Mouse (Mus musculus): Measurements from ENCODE around the gene Nfkbil1. TPM values are rescaled to one million over a fixed set of nuclear protein-coding genes. Genes with fewer than 3 reads are reported as not detected.

Gene Nfkbil1
- polyA plus RNA-seq, 1 experiment from 2014 or later, result 11.0 TPM

- Histone ChIP-seq H3K27ac (ENCODE audit: low read length) (no peak overlapping the region), H3K4me1 (replicated peaks; ENCODE audit: control insufficient read depth, insufficient read depth, low read length) (peaks cover 7% of the 10 kb centered on the region), H3K27me3 (ENCODE audit: control insufficient read depth, insufficient read depth, low read depth, low read length) (peaks cover 2% of the 10 kb centered on the region; the same call in 1 of the 2 replicates), H3K4me2 (ENCODE audit: low read depth, low read length) (no peak overlapping the region), H3K4me3 (ENCODE audit: low read length) (no peak overlapping the region), H3K9ac (ENCODE audit: low read length) (no peak overlapping the region), H3K9me3 (ENCODE audit: control insufficient read depth, low read length) (no peaks in the 10 kb centered on the region), H3K36me3 (ENCODE audit: control insufficient read depth, insufficient read depth, low read length) (peaks cover 27% of the 10 kb centered on the region)
- no peak for ATAC-seq (ENCODE audit: low read depth)
- 49% methylated on average over 4 of the region's 4 CpGs for WGBS
These were observed 20.1 kb upstream of the Nfkbil1 start for GRCm38 (mm10) chr17:35255704-35256103.

DNA sequence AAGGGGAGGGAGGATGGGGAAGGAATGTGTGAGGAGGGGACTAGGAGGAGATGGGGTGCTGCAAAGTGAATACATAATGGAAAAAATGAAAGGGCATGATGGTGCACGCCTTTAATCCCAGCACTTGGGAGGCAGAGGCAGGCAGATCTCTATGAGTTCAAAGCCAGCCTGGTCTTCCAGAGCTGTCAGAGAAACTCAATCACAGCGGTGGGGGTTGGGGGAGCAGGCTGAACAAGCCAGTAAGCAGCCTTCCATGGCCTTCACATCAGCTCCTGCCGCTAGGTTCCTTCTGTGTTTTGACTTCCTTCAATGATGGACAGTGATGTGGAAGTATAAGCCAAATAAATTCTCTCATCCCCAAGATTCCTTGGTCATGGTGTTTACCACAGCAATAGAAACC lies 19.7 kb upstream of the Nfkbil1 start:
- 59% methylated on average over 3 of the region's 3 CpGs for WGBS
- H3K4me2 ChIP-seq (ENCODE audit: low read depth, low read length), result no peak overlapping the region
- no peak for ATAC-seq (ENCODE audit: low read depth)
- H3K4me3 ChIP-seq (ENCODE audit: low read length), result no peak overlapping the region
- H3K9me3 ChIP-seq (ENCODE audit: control insufficient read depth, low read length), result no peaks in the 10 kb centered on the region
- H3K4me1 ChIP-seq (replicated peaks; ENCODE audit: control insufficient read depth, insufficient read depth, low read length), result peaks cover 7% of the 10 kb centered on the region
- no peak overlapping the region for H3K9ac ChIP-seq (ENCODE audit: low read length)
- H3K36me3 ChIP-seq (ENCODE audit: control insufficient read depth, insufficient read depth, low read length), result peaks cover 31% of the 10 kb centered on the region
- H3K27ac ChIP-seq (ENCODE audit: low read length), result no peak overlapping the region
- peaks cover 2% of the 10 kb centered on the region; the same call in 1 of the 2 replicates for H3K27me3 ChIP-seq (ENCODE audit: control insufficient read depth, insufficient read depth, low read depth, low read length)

- 52% methylated on average over 11 of the region's 11 CpGs for WGBS
- Histone ChIP-seq H3K27ac (ENCODE audit: low read length) (no peak overlapping the region), H3K4me1 (replicated peaks; ENCODE audit: control insufficient read depth, insufficient read depth, low read length) (peaks cover 7% of the 10 kb centered on the region), H3K9me3 (ENCODE audit: control insufficient read depth, low read length) (no peaks in the 10 kb centered on the region), H3K9ac (ENCODE audit: low read length) (no peak overlapping the region), H3K4me2 (ENCODE audit: low read depth, low read length) (no peak overlapping the region), H3K27me3 (ENCODE audit: control insufficient read depth, insufficient read depth, low read depth, low read length) (no peaks in the 10 kb centered on the region), H3K36me3 (ENCODE audit: control insufficient read depth, insufficient read depth, low read length) (peaks cover 39% of the 10 kb centered on the region), H3K4me3 (ENCODE audit: low read length) (no peak overlapping the region)
- ATAC-seq (ENCODE audit: low read depth), result no peak; the same call in 1 of the 2 replicates
These were observed 18.9 kb upstream of the Nfkbil1 start for GRCm38 (mm10) chr17:35254241-35255098.

- H3K27ac ChIP-seq (ENCODE audit: low read length), result no peak overlapping the region
- H3K36me3 ChIP-seq (ENCODE audit: control insufficient read depth, insufficient read depth, low read length), result peaks cover 49% of the 10 kb centered on the region
- no peak for ATAC-seq (ENCODE audit: low read depth)
These were observed 17.9 kb upstream of the Nfkbil1 start for GRCm38 (mm10) chr17:35253293-35254093.

DNA sequence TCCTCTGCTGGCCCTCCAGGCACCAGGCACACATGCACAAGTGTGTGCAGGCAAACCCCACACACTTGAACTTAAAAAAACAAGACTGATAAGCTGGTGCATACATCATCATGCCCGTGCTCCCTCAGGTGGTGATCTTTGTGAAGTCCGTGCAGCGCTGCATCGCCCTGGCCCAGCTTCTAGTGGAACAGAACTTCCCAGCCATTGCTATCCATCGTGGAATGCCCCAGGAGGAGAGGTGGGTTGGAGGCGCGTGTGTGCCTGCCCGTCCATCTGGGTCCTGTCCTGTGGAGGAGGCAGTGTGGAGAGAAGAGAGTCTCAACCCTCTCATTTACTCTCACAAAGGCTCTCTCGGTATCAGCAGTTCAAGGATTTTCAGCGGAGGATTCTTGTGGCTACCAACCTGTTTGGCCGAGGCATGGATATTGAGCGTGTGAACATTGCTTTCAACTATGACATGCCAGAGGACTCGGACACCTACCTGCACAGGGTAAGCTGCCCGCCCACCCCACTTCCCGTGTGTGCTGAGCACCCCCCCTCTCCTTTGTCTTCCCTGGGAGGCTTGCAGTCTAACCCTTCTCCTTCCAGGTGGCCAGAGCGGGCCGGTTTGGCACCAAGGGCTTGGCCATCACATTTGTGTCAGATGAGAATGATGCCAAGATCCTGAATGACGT lies 17.2 kb upstream of the Nfkbil1 start:
- Histone ChIP-seq H3K4me3 (ENCODE audit: low read length) (no peak overlapping the region), H3K9me3 (ENCODE audit: control insufficient read depth, low read length) (no peaks in the 10 kb centered on the region), H3K36me3 (ENCODE audit: control insufficient read depth, insufficient read depth, low read length) (peaks cover 56% of the 10 kb centered on the region), H3K27me3 (ENCODE audit: control insufficient read depth, insufficient read depth, low read depth, low read length) (no peaks in the 10 kb centered on the region), H3K27ac (ENCODE audit: low read length) (no peak overlapping the region), H3K4me2 (ENCODE audit: low read depth, low read length) (no peak overlapping the region), H3K4me1 (replicated peaks; ENCODE audit: control insufficient read depth, insufficient read depth, low read length) (peaks cover under 1% of the 10 kb centered on the region; the same call in 1 of the 2 replicates), H3K9ac (ENCODE audit: low read length) (no peak overlapping the region)
- 73% methylated on average over 18 of the region's 18 CpGs for WGBS
- ATAC-seq (ENCODE audit: low read depth), result no peak

More at GRCm38 (mm10) chr17:35253293-35254093, 17.9 kb upstream of the Nfkbil1 start:
- Histone ChIP-seq H3K27me3 (ENCODE audit: control insufficient read depth, insufficient read depth, low read depth, low read length) (no peaks in the 10 kb centered on the region), H3K4me3 (ENCODE audit: low read length) (no peak overlapping the region), H3K9ac (ENCODE audit: low read length) (no peak overlapping the region), H3K9me3 (ENCODE audit: control insufficient read depth, low read length) (no peaks in the 10 kb centered on the region), H3K4me1 (replicated peaks; ENCODE audit: control insufficient read depth, insufficient read depth, low read length) (peaks cover 4% of the 10 kb centered on the region), H3K4me2 (ENCODE audit: low read depth, low read length) (no peak overlapping the region)
- WGBS, result 79% methylated on average over 32 of the region's 32 CpGs

DNA sequence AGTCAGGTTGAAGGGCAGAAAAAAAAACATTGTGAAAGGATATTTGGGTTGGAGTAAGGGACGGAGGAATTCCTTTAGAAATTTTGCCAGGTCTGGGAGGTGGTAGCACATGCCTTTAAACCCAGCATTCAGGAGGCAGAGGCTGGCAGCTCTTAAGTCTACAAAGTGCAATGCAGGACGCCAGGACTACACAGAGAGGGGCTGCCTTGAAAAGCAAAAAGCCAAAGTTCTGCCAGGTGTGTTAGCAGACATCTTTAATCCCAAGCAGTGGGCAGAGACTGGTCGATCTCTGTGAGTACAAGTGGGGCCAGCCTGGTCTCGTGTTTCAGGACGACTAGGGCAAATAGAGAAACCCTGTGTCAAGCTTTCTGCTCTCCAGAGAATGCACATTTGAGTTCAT lies 16.4 kb upstream of the Nfkbil1 start:
- no peak for ATAC-seq (ENCODE audit: low read depth)

GRCm38 (mm10) chr17:35251162-35251719 lies 15.6 kb upstream of the Nfkbil1 start:
- Histone ChIP-seq H3K4me2 (ENCODE audit: low read depth, low read length) (no peak overlapping the region), H3K9ac (ENCODE audit: low read length) (no peak overlapping the region), H3K27me3 (ENCODE audit: control insufficient read depth, insufficient read depth, low read depth, low read length) (no peaks in the 10 kb centered on the region), H3K27ac (ENCODE audit: low read length) (no peak overlapping the region), H3K36me3 (ENCODE audit: control insufficient read depth, insufficient read depth, low read length) (peaks cover 71% of the 10 kb centered on the region), H3K9me3 (ENCODE audit: control insufficient read depth, low read length) (no peaks in the 10 kb centered on the region), H3K4me1 (replicated peaks; ENCODE audit: control insufficient read depth, insufficient read depth, low read length) (no peaks in the 10 kb centered on the region), H3K4me3 (ENCODE audit: low read length) (no peak overlapping the region)
- WGBS, result 55% methylated on average over 15 of the region's 15 CpGs
- peak; percentile 66 for ATAC-seq (ENCODE audit: low read depth)

More for the DNA sequence above, 16.4 kb upstream of the Nfkbil1 start:
- H3K4me1 ChIP-seq (replicated peaks; ENCODE audit: control insufficient read depth, insufficient read depth, low read length), result no peaks in the 10 kb centered on the region
- no peak overlapping the region for H3K27ac ChIP-seq (ENCODE audit: low read length)
- no peaks in the 10 kb centered on the region for H3K9me3 ChIP-seq (ENCODE audit: control insufficient read depth, low read length)
- no peak overlapping the region for H3K4me2 ChIP-seq (ENCODE audit: low read depth, low read length)
- H3K36me3 ChIP-seq (ENCODE audit: control insufficient read depth, insufficient read depth, low read length), result peaks cover 64% of the 10 kb centered on the region
- H3K9ac ChIP-seq (ENCODE audit: low read length), result no peak overlapping the region
- 66% methylated on average over 5 of the region's 5 CpGs for WGBS
- H3K4me3 ChIP-seq (ENCODE audit: low read length), result no peak overlapping the region
- no peaks in the 10 kb centered on the region for H3K27me3 ChIP-seq (ENCODE audit: control insufficient read depth, insufficient read depth, low read depth, low read length)

GRCm38 (mm10) chr17:35250348-35251120 lies 14.9 kb upstream of the Nfkbil1 start:
- Histone ChIP-seq H3K9me3 (ENCODE audit: control insufficient read depth, low read length) (no peaks in the 10 kb centered on the region), H3K9ac (ENCODE audit: low read length) (no peak overlapping the region), H3K4me1 (replicated peaks; ENCODE audit: control insufficient read depth, insufficient read depth, low read length) (no peaks in the 10 kb centered on the region; the same call in 1 of the 2 replicates), H3K27ac (ENCODE audit: low read length) (no peak overlapping the region), H3K36me3 (ENCODE audit: control insufficient read depth, insufficient read depth, low read length) (peaks cover 78% of the 10 kb centered on the region), H3K27me3 (ENCODE audit: control insufficient read depth, insufficient read depth, low read depth, low read length) (no peaks in the 10 kb centered on the region), H3K4me3 (ENCODE audit: low read length) (no peak overlapping the region), H3K4me2 (ENCODE audit: low read depth, low read length) (no peak overlapping the region)
- ATAC-seq (ENCODE audit: low read depth), result no peak
- WGBS, result 89% methylated on average over 3 of the region's 3 CpGs

Data from lung, embryonic 16.5 days (tissue).